Mouse (Mus musculus): ENCODE measurements at regions not wholly inside any gene's neighbourhood (a gene's known extent, or its start where the extent isn't known, plus 50 kb on each side); places are given as distances from the start of the nearest gene placed in this dataset.

DNA sequence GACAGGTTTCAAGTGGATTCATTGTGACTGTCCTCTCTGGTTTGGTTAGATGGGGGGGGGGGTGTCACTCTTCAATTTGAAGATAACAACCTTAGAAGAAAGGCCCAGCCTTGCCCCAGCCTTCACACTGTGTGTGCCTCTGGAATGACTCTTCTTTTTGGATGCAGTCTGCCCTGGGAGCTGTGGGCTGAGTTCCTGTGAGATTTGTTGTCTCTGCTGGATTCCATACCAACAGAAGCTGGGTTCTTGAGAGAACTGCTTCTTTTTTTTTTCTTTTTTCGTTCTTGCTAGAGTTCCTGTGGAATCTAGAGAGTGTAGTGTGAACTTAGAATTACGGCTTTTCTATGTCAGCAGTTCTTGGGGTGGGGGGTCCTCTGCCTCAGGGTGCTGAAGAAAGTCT is 200.9 kb downstream of the Enc1 start:
- 46% methylated on average over 2 of the region's 2 CpGs for WGBS
- DNase-seq (ENCODE audit: low spot score) = no peak
- Histone ChIP-seq H3K27ac (peak overlapping the region; percentile 86), H3K4me1 (replicated peaks) (peaks cover 67% of the 10 kb centered on the region), H3K36me3 (no peaks in the 10 kb centered on the region), H3K27me3 (ENCODE audit: insufficient read depth, poor library complexity, severe bottlenecking) (no peaks in the 10 kb centered on the region; the same call in 1 of the 2 replicates), H3K9me3 (no peaks in the 10 kb centered on the region), H3K4me3 (no peak overlapping the region; the same call in 1 of the 2 replicates)

DNA sequence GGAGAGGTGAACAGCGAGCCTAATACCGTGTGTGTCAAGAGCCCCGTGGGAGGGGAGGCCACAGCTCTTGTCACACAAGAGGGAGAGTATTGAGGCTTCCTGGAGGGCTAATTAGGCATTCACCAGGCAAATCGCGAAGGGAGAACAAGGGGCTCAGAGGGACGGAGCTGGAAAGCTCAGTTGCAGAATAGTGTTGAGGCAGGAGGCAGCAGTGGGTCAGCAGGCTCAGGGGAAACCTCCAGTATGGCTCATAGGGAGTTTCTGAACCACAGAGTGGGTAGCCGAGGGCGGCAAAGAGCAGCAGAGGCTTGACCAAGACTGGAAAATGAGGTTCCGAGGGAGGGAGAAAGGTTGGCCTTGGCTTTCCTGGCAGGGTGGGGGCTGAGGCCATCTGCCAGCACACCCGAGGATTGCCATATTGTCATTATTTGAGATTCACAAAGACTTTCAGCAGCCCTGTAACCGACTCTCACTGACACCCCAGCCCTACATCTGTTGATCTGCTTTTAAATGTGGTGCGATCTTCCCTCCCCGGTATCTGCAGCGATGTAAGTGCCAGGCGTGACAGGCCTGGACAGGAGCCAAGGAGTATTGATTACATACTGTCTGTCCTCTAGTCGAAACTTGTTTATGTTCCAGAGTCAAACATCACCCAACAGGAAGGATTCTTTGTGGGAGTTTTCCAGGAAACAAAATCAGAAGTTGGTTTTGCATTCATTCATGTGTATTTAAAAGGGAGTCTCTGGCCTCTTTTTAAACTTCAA is 198.5 kb downstream of the Enc1 start:
- no peaks in the 10 kb centered on the region for H3K9me3 ChIP-seq
- peaks cover 90% of the 10 kb centered on the region for H3K4me1 ChIP-seq (replicated peaks)
- WGBS = 16% methylated on average over 16 of the region's 16 CpGs
- peak; percentile 56 for DNase-seq (ENCODE audit: low spot score)
- H3K4me3 ChIP-seq = peak overlapping the region; percentile 30
- no peaks in the 10 kb centered on the region for H3K36me3 ChIP-seq
- H3K27ac ChIP-seq = peak overlapping the region; percentile 89
- H3K27me3 ChIP-seq (ENCODE audit: insufficient read depth, poor library complexity, severe bottlenecking) = no peaks in the 10 kb centered on the region; the same call in 1 of the 2 replicates

- H3K36me3 ChIP-seq = no peaks in the 10 kb centered on the region
- peaks cover 3% of the 10 kb centered on the region; the same call in 1 of the 2 replicates for H3K27me3 ChIP-seq (ENCODE audit: insufficient read depth, poor library complexity, severe bottlenecking)
- peak overlapping the region; percentile 30 for H3K4me3 ChIP-seq
- H3K9me3 ChIP-seq = no peaks in the 10 kb centered on the region
- peaks cover 93% of the 10 kb centered on the region for H3K4me1 ChIP-seq (replicated peaks)
- H3K27ac ChIP-seq = peak overlapping the region; percentile 89
- peak; percentile 30 for DNase-seq (ENCODE audit: low spot score)
- 57% methylated on average over 12 of the region's 12 CpGs for WGBS
Observed at GRCm38 (mm10) chr13:97438692-97439091, 197.8 kb downstream of the Enc1 start.

GRCm38 (mm10) chr13:97438277-97438676 is 197.4 kb downstream of the Enc1 start:
- DNase-seq (ENCODE audit: low spot score) = no peak
- Histone ChIP-seq H3K36me3 (no peaks in the 10 kb centered on the region), H3K4me3 (no peak overlapping the region; the same call in 1 of the 2 replicates), H3K27ac (peak overlapping the region; percentile 89), H3K27me3 (ENCODE audit: insufficient read depth, poor library complexity, severe bottlenecking) (peaks cover 5% of the 10 kb centered on the region; the same call in 1 of the 2 replicates), H3K4me1 (replicated peaks) (peaks cover 97% of the 10 kb centered on the region), H3K9me3 (no peaks in the 10 kb centered on the region)
- WGBS = 96% methylated on average over 3 of the region's 3 CpGs

DNA sequence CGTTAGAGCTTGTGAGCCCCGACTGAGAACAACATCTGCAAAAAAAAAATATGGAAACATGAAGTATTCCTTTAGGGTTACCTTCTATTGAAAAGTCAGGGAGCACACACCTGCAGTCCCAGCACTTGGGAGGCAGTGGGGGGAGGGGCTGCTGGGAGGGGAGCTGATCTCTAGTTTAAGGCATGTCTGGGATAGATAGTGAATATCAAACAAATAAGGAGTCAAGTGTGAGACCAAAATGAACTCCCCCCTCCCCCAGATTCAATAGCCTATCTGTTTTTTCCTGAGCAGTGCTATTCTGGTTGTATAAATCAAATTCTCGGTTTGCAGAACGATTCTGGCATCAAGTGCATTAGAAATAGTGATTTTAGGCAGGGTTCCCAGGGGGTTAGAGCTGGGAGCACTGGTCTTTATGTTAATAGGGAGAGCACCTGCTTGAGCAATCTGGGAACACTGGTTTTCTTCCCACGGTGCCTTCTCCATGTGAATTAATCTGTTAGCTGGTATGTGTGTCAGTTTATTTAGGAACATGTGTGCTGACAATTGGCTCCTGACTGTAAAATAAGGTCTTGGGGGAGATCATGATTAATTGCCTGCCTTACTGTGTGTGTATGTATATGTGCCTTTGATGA is 195.9 kb downstream of the Enc1 start:
- no peak for DNase-seq (ENCODE audit: low spot score)
- peaks cover 98% of the 10 kb centered on the region for H3K4me1 ChIP-seq (replicated peaks)

DNA sequence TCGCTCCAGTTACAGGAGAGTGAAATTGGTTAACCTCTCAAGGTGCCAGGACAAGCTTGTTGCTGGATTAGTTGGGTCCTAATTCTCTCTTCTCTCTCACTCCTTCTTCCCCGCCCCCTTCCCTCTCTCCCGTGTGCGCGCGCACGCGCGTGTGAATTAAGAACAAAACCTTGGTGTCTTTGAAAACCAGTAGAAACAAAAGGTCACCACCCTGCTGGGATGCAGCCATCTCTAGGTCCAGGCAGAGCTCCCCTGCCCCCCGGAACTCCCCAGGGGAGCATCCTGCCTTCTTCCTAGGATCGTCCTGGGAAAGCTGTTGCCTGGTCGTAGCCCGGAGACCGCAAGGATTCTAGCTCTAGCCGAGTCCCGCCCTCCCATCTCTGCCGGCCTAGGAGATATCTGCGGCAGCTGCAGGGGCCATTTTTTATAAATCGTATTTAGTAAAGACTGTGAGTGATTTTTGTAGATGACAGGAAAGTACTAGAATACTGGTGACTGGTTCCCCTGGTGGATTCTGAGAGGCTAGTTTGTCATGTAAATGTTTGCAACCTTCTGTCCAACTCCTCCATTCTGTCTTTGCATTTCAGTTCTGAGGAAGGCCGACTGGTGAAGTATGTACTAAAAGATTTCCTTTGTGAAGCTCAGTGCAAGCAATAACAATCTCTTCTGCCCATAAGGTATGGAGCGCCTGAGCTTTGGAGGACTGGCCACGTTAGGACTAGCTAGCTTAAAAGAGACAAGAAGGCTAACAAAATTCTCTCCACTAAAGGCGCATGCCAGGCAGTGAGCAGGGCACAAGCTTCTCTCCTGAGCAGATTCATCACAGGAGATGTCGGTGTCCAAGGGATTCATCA is 195.2 kb downstream of the Enc1 start:
- Histone ChIP-seq H3K4me1 (replicated peaks) (peaks cover 93% of the 10 kb centered on the region), H3K27me3 (ENCODE audit: insufficient read depth, poor library complexity, severe bottlenecking) (peaks cover 12% of the 10 kb centered on the region; the same call in 1 of the 2 replicates), H3K9me3 (no peaks in the 10 kb centered on the region), H3K27ac (peak overlapping the region; percentile 93), H3K36me3 (no peaks in the 10 kb centered on the region), H3K4me3 (peak overlapping the region; percentile 49)
- peak; percentile 85 for DNase-seq (ENCODE audit: low spot score)
- WGBS = 2% methylated on average over 24 of the region's 24 CpGs

More for the DNA sequence above, 195.9 kb downstream of the Enc1 start:
- 25% methylated on average over 5 of the region's 5 CpGs for WGBS
- Histone ChIP-seq H3K9me3 (no peaks in the 10 kb centered on the region), H3K27ac (peak overlapping the region; percentile 93), H3K4me3 (peak overlapping the region; percentile 49), H3K36me3 (no peaks in the 10 kb centered on the region), H3K27me3 (ENCODE audit: insufficient read depth, poor library complexity, severe bottlenecking) (peaks cover 12% of the 10 kb centered on the region; the same call in 1 of the 2 replicates)

- DNase-seq (ENCODE audit: low spot score) = peak; percentile 62
- Histone ChIP-seq H3K27ac (peak overlapping the region; percentile 93), H3K4me3 (peak overlapping the region; percentile 49), H3K9me3 (no peaks in the 10 kb centered on the region), H3K4me1 (replicated peaks) (peaks cover 86% of the 10 kb centered on the region), H3K27me3 (ENCODE audit: insufficient read depth, poor library complexity, severe bottlenecking) (peaks cover 12% of the 10 kb centered on the region; the same call in 1 of the 2 replicates), H3K36me3 (no peaks in the 10 kb centered on the region)
- WGBS = under 1% methylated on average over 20 of the region's 20 CpGs
Observed at GRCm38 (mm10) chr13:97434961-97435864, 194.3 kb downstream of the Enc1 start.

- Histone ChIP-seq H3K4me3 (no peak overlapping the region), H3K36me3 (no peaks in the 10 kb centered on the region), H3K4me1 (replicated peaks) (peaks cover 81% of the 10 kb centered on the region), H3K9me3 (no peaks in the 10 kb centered on the region), H3K27me3 (ENCODE audit: insufficient read depth, poor library complexity, severe bottlenecking) (peaks cover 12% of the 10 kb centered on the region; the same call in 1 of the 2 replicates), H3K27ac (peak overlapping the region; percentile 93)
- 27% methylated on average over 7 of the region's 7 CpGs for WGBS
- no peak for DNase-seq (ENCODE audit: low spot score)
Observed at GRCm38 (mm10) chr13:97434167-97434566, 193.3 kb downstream of the Enc1 start.

GRCm38 (mm10) chr13:97432627-97433026 is 191.7 kb downstream of the Enc1 start:
- Histone ChIP-seq H3K27me3 (ENCODE audit: insufficient read depth, poor library complexity, severe bottlenecking) (peaks cover 12% of the 10 kb centered on the region; the same call in 1 of the 2 replicates), H3K4me1 (replicated peaks) (peaks cover 78% of the 10 kb centered on the region), H3K36me3 (no peaks in the 10 kb centered on the region), H3K4me3 (no peak overlapping the region), H3K27ac (peak overlapping the region; percentile 59; the same call in 1 of the 2 replicates), H3K9me3 (no peaks in the 10 kb centered on the region)
- no peak for DNase-seq (ENCODE audit: low spot score)
- 30% methylated on average over 4 of the region's 4 CpGs for WGBS

DNA sequence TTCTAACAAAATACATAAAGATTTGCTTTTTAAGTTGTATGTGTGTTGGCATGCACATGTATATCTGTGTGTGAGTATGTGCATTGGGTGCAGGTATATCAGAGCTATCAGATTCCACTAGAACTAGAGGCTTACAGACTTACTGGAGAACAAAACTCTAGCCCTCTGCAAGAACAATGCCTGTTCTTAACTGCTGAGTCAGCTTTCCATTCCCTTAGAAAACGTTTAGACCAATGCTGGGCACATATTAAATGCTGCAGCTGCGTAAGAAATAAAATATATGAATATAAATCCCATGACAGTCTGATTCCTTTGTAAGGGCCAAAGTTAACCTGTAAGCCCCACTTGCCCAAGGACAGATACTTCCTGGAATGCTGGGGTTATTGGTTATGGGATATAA is 190.0 kb downstream of the Enc1 start:
- Histone ChIP-seq H3K27ac (no peak overlapping the region), H3K4me3 (no peak overlapping the region), H3K9me3 (no peaks in the 10 kb centered on the region), H3K4me1 (replicated peaks) (peaks cover 63% of the 10 kb centered on the region), H3K36me3 (no peaks in the 10 kb centered on the region), H3K27me3 (ENCODE audit: insufficient read depth, poor library complexity, severe bottlenecking) (peaks cover 12% of the 10 kb centered on the region)
- WGBS = 66% methylated on average over 2 of the region's 2 CpGs
- DNase-seq (ENCODE audit: low spot score) = no peak

- 53% methylated on average over 6 of the region's 6 CpGs for WGBS
- Histone ChIP-seq H3K36me3 (no peaks in the 10 kb centered on the region), H3K27me3 (ENCODE audit: insufficient read depth, poor library complexity, severe bottlenecking) (peaks cover 6% of the 10 kb centered on the region), H3K4me1 (replicated peaks) (peaks cover 53% of the 10 kb centered on the region), H3K9me3 (no peaks in the 10 kb centered on the region), H3K27ac (peak overlapping the region; percentile 54; the same call in 1 of the 2 replicates), H3K4me3 (no peak overlapping the region)
- peak; percentile 53 for DNase-seq (ENCODE audit: low spot score)
Observed at GRCm38 (mm10) chr13:97428163-97428562, 187.3 kb downstream of the Enc1 start.
